Mouse (Mus musculus) hindbrain, embryonic 14.5 days (tissue): ENCODE results near the gene Nacc2. TPM values are rescaled to one million over a fixed set of nuclear protein-coding genes. Genes with fewer than 3 reads are reported as not detected.

Source experiments
- ATAC-seq: fragments of 200-750 bp; cut with Nextera tagmentation; 2 replicates; pipeline ENCODE4 v1.8.0; 2017; ENCODE audit warnings: moderate number of reproducible peaks, mild to moderate bottlenecking, moderate TSS enrichment, moderate library complexity; ENCODE audit not compliant: low FRiP score
- DNase-seq: peaks from one replicate; pipeline ENCODE4 v3.0.0-alpha.2; 2015; ENCODE audit warnings: low spot score
- H3K27ac ChIP-seq: fragments of 300-500 bp; sonication (generic); 2 replicates; pipeline ENCODE4 v1.5.1; 2014; ENCODE audit warnings: mild to moderate bottlenecking, moderate library complexity
- H3K27me3 ChIP-seq: fragments of 300-500 bp; sonication (generic); 2 replicates; pipeline ENCODE4 v1.6.1; 2014; ENCODE audit warnings: mild to moderate bottlenecking, low read length, mixed read lengths; ENCODE audit not compliant: control insufficient read depth, insufficient read depth
- H3K36me3 ChIP-seq: fragments of 300-500 bp; sonication (generic); replicated peaks from 2 replicates; pipeline ENCODE4 v1.6.1; 2014; ENCODE audit not compliant: control insufficient read depth, insufficient read depth
- H3K4me1 ChIP-seq: fragments of 300-500 bp; sonication (generic); replicated peaks from 2 replicates; pipeline ENCODE4 v1.6.1; 2014; ENCODE audit warnings: antibody characterized with exemption, low read length, mixed read lengths; ENCODE audit not compliant: control insufficient read depth, insufficient read depth
- H3K4me2 ChIP-seq: fragments of 300-500 bp; sonication (generic); replicated peaks from 2 replicates; pipeline ENCODE4 v1.6.1; 2014; ENCODE audit warnings: mild to moderate bottlenecking, moderate library complexity
- H3K4me3 ChIP-seq: fragments of 300-500 bp; sonication (generic); replicated peaks from 2 replicates; pipeline ENCODE4 v1.5.1; 2014; ENCODE audit warnings: mild to moderate bottlenecking, low read length
- H3K9ac ChIP-seq: fragments of 300-500 bp; sonication (generic); 2 replicates; pipeline ENCODE4 v1.6.1; 2014
- H3K9me3 ChIP-seq: fragments of 300-500 bp; sonication (generic); 2 replicates; pipeline ENCODE4 v1.6.1; 2016; ENCODE audit warnings: low read length; ENCODE audit not compliant: control insufficient read depth
- WGBS: fragments of 180-500 bp; shearing (Covaris S2); extraction: QIAGEN DNeasy Blood & Tissue Kit; methylation state at CpG from one replicate; pipeline ENCODE4 v1.1.7; 2014; 5-methylcytosine and 5-hydroxymethylcytosine counted together
- polyA plus RNA-seq: library from polyadenylated mRNA; unstranded; fragments of >200 nt; fragmentation: Nextera tagmentation; extraction: Ambion mirVana; gene quantifications from 2 replicates; pipeline ENCODE4 v1.2.1, GENCODE M21; 2014

Gene Nacc2
- polyA plus RNA-seq, 1 experiment from 2014 or later, result 19.2 TPM

DNA sequence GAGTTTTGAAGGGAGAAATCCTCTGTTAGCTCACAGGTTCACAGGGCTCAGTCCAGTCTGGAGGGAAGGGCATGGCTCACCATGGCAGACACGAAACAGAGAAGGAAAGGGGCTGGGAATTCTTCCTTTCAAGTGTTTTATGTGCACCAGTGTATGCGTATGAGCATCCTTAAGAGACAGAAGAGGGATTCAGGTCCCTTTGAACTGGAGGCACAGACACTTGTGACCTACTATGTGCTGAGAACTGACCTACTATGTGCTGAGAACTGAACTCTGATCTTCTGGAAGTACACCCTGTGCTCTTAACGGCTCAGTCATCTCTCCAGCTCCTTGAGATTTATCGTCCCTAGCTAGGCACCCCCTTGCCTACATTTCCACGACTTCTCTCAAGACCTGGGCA lies 48.5 kb downstream of the Nacc2 start:
- DNase-seq, result no peak
- Histone ChIP-seq H3K27me3 (no peaks in the 10 kb centered on the region), H3K9me3 (no peaks in the 10 kb centered on the region), H3K36me3 (no peaks in the 10 kb centered on the region), H3K4me2 (no peak overlapping the region), H3K9ac (no peak overlapping the region), H3K27ac (no peak overlapping the region), H3K4me1 (no peaks in the 10 kb centered on the region), H3K4me3 (no peak overlapping the region)
- no peak for ATAC-seq
- WGBS, result 85% methylated on average over 5 of the region's 5 CpGs

DNA sequence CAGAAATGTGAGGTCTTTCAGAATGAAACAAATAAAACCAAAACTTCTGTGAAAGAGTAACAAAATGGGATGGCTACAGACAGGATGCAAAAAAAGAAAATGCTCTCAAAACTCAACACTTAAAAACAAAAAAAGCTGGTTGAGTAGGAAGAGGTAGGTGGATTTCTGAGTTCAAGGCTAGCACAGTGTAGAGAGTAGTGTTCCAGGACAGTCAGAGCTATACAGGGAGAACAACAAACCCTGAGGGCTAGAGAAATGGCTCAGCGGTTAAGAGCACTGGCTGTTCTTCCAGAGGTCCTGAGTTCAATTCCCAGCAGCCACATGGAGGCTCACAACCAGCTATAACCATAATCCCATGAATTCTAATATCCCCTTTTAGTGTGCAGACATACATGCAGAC lies 54.4 kb downstream of the Nacc2 start:
- ATAC-seq (no peak), DNase-seq (no peak)
- Histone ChIP-seq H3K36me3 (no peaks in the 10 kb centered on the region), H3K9ac (no peak overlapping the region), H3K4me3 (no peak overlapping the region), H3K9me3 (no peaks in the 10 kb centered on the region), H3K4me1 (peaks cover 7% of the 10 kb centered on the region), H3K27ac (no peak overlapping the region), H3K4me2 (no peak overlapping the region), H3K27me3 (no peaks in the 10 kb centered on the region)
- 79% methylated on average over 1 of the region's 1 CpGs for WGBS

DNA sequence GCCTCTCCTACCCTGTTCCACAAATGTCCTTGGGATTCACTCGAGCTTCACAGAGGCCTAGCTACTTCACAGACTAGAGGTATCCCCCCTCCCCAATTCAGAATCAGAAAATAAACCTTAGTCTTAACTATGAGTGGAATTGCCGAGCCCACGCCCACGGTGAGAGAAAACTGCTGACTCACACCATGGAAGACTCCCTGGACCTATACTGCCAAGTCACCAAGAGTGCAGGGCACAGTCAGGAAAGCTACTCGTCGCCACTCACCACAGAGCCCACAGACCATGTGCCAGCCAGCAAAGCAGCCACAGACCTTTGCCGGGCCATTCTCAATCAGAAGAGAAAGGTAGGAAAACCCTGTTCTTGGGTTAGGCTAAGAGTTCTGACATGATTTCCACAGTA lies 54.8 kb downstream of the Nacc2 start:
- no peak for ATAC-seq
- H3K9me3 ChIP-seq, result no peaks in the 10 kb centered on the region

DNA sequence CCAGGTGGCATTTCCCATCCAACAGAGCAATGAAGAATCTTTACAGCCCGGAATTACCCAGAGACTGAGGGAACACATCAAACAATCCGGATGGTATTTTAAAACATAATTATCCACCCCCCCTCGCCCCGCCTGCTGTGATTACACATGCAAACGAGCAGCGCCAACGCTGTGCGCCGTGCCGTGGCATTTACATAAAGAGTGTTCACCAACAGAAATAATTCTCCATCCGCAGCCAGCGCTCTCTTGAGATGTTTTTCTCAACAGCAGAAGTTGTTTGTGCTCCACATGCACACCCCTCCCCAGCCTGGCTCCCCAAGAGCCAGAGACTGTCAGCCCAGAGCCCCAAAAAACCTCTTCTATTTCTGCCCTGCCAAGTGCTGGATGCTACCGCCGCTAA lies 56.5 kb downstream of the Nacc2 start:
- H3K4me2 ChIP-seq, result peak overlapping the region; percentile 9; the same call in 1 of the 2 replicates
- H3K27ac ChIP-seq, result peak overlapping the region; percentile 4; the same call in 1 of the 2 replicates
- no peak for ATAC-seq

More for the DNA sequence above, 54.8 kb downstream of the Nacc2 start:
- Histone ChIP-seq H3K36me3 (no peaks in the 10 kb centered on the region), H3K27me3 (no peaks in the 10 kb centered on the region), H3K4me3 (no peak overlapping the region), H3K4me1 (peaks cover 7% of the 10 kb centered on the region), H3K9ac (no peak overlapping the region), H3K4me2 (no peak overlapping the region), H3K27ac (no peak overlapping the region)
- WGBS, result 79% methylated on average over 7 of the region's 7 CpGs
- no peak for DNase-seq

DNA sequence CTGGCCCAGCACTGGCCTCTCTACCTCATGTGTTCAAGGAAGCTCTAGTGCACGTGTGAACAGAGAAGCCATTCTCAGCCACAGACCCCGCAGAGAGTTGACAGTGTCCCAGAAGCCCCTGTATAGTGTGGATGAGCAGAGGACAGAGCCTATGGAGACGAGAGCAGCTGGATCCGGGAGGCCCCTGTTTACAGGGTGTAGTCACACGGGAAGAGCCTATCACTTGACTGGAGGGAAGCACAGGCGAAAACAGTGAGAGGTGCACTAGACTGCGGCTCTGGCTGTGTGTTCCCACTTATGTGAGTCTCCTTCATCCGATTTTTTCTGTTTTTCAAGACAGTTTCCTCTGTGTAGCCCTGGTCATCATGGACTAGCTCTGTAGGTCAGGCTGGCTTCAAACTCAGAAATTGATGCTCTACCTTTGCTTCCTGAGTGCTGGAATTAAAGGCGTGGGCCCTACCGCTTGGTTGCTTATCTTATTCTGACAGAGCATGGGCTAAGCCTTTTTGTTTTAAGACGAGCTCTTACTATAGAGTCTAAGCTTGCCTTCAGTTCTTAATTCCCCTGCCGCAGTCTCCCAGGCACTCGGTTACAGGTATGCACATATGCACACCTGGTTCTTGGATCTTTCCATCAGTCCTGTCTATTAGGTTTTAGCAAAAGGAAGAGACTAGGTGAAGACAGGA lies 60.1 kb downstream of the Nacc2 start:
- Histone ChIP-seq H3K36me3 (no peaks in the 10 kb centered on the region; the same call in 1 of the 2 replicates), H3K4me3 (no peak overlapping the region), H3K4me1 (peaks cover 7% of the 10 kb centered on the region), H3K9me3 (no peaks in the 10 kb centered on the region), H3K4me2 (no peak overlapping the region), H3K9ac (no peak overlapping the region), H3K27ac (no peak overlapping the region), H3K27me3 (no peaks in the 10 kb centered on the region)
- DNase-seq (no peak), ATAC-seq (no peak)
- WGBS, result 83% methylated on average over 13 of the region's 13 CpGs

More for the DNA sequence above, 56.5 kb downstream of the Nacc2 start:
- peaks cover 7% of the 10 kb centered on the region for H3K4me1 ChIP-seq
- no peak overlapping the region for H3K4me3 ChIP-seq
- 57% methylated on average over 14 of the region's 14 CpGs for WGBS
- H3K9ac ChIP-seq, result peak overlapping the region; percentile 0; the same call in 1 of the 2 replicates
- no peak for DNase-seq
- H3K27me3 ChIP-seq, result no peaks in the 10 kb centered on the region
- H3K9me3 ChIP-seq, result no peaks in the 10 kb centered on the region
- no peaks in the 10 kb centered on the region for H3K36me3 ChIP-seq

DNA sequence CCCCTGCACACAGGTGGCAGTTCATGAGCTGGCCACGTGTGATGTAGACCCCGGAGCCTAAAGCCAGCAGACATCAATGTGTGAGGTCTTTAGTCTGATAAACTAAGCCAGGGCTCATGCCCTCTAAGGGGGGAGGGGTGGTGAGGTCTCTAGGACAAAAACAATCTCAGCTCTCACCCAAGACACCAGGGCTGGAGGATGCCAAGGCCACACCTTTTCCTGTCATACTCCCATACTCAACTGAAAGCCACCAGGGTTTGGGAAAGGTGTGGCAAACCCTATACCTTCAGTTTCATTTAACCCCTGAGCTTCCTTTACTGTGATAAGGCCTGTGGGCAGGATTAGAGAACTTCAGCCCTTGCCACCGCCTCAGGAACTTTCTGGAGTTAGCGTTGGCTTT lies 60.8 kb downstream of the Nacc2 start:
- Histone ChIP-seq H3K4me3 (no peak overlapping the region), H3K9ac (no peak overlapping the region), H3K4me1 (peaks cover 7% of the 10 kb centered on the region), H3K36me3 (no peaks in the 10 kb centered on the region; the same call in 1 of the 2 replicates), H3K9me3 (no peaks in the 10 kb centered on the region), H3K27me3 (no peaks in the 10 kb centered on the region), H3K4me2 (no peak overlapping the region), H3K27ac (no peak overlapping the region)
- DNase-seq (no peak), ATAC-seq (no peak)
- WGBS, result 89% methylated on average over 4 of the region's 4 CpGs

DNA sequence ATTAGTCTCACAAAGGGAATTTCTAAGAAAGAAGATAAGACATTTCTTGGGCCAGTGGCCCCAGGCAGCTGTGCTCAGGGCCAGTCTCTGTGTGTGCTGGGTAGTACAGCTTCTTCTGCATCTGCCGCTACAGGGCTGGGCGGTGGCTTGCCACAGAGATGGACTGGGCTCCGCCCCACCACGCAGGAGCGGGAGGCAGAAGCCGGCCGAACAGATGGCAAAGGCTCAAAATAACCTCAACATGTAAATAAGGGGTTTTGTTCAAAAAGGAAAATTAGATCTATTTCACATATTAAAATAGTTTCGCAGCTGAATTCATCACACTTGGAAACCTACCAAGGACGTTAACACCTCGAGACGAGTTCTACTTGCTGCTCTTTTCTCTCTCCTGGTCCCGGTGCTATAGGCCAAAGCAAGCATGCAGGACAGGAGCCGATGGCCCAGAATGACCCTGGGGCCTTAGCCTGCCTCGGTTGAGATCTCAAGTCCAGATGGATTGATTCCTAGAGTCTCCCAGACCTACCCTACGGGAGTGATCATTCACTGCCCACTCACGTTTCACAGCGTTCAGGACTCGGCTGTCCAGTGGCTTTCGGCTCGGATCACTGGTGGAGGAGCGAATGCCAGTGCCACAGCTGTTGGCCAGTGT lies 61.9 kb downstream of the Nacc2 start:
- H3K4me2 ChIP-seq, result no peak overlapping the region
- H3K36me3 ChIP-seq, result no peaks in the 10 kb centered on the region; the same call in 1 of the 2 replicates
- no peak for DNase-seq
- no peak for ATAC-seq
- H3K9me3 ChIP-seq, result no peaks in the 10 kb centered on the region
- 65% methylated on average over 21 of the region's 21 CpGs for WGBS
- no peak overlapping the region for H3K4me3 ChIP-seq
- H3K27ac ChIP-seq, result no peak overlapping the region
- H3K27me3 ChIP-seq, result no peaks in the 10 kb centered on the region
- no peak overlapping the region for H3K9ac ChIP-seq
- no peaks in the 10 kb centered on the region for H3K4me1 ChIP-seq

DNA sequence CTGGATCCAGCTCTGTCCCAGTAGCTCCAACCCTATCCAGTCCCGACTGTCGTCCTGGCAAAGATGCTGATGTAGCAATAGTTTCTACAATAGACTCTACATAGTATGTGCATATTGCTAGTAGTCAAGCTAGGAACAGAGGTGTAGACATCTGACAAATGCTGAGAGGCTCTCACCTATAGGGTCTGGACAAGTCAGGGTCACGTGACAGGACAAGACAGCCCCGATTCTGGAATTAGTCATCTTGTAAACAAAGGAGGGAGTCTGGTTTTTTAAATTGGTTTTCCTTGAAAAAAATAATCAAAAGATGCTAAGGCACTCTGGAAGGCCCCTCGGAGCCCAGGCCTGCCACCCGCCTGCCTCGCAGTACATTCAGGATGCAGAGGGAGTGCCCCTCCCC lies 66.0 kb downstream of the Nacc2 start:
- DNase-seq (no peak), ATAC-seq (no peak)
- no peaks in the 10 kb centered on the region for H3K9me3 ChIP-seq
- H3K27ac ChIP-seq, result no peak overlapping the region
- no peaks in the 10 kb centered on the region; the same call in 1 of the 2 replicates for H3K36me3 ChIP-seq
- no peak overlapping the region for H3K4me2 ChIP-seq
- no peaks in the 10 kb centered on the region for H3K4me1 ChIP-seq
- 90% methylated on average over 7 of the region's 7 CpGs for WGBS
- no peak overlapping the region for H3K9ac ChIP-seq
- no peak overlapping the region for H3K4me3 ChIP-seq
- no peaks in the 10 kb centered on the region for H3K27me3 ChIP-seq

DNA sequence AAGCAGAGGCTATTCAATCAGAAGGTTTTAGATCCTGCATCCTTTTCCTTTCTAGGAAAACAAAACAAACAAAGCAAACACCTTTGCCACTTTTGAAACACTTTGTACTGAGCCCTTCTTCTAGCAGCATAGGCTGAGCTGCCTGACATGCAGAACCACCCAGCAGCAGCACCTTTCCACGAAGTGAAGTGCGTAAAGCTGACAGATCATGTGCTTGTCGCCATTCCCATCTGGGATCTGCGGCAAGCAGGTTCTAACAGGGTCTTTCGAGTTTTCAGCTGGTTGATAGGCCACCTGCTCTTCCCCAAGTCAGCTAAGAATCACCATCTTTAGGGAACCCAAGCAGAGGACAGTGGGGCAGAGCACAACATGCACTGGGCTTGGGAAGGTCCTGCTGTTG lies 66.8 kb downstream of the Nacc2 start:
- ATAC-seq, result no peak
- Histone ChIP-seq H3K36me3 (no peaks in the 10 kb centered on the region; the same call in 1 of the 2 replicates), H3K4me1 (no peaks in the 10 kb centered on the region), H3K27ac (no peak overlapping the region), H3K27me3 (no peaks in the 10 kb centered on the region), H3K4me2 (no peak overlapping the region), H3K9me3 (no peaks in the 10 kb centered on the region), H3K4me3 (no peak overlapping the region), H3K9ac (no peak overlapping the region)
- DNase-seq, result no peak
- 74% methylated on average over 5 of the region's 5 CpGs for WGBS
